Mouse (Mus musculus) stomach, postnatal 0 days (tissue): ENCODE measurements around the gene Ncaph.

ENCODE experiments used
- CTCF ChIP-seq: IDR thresholded peaks from 2 replicates; pipeline ENCODE4 v1.5.1; 2016; ENCODE audit warnings: antibody characterized with exemption, low read depth, mild to moderate bottlenecking, moderate library complexity
- EP300 ChIP-seq: optimal IDR thresholded peaks from 2 replicates; pipeline ENCODE3; 2016; ENCODE audit warnings: antibody characterized with exemption

DNA sequence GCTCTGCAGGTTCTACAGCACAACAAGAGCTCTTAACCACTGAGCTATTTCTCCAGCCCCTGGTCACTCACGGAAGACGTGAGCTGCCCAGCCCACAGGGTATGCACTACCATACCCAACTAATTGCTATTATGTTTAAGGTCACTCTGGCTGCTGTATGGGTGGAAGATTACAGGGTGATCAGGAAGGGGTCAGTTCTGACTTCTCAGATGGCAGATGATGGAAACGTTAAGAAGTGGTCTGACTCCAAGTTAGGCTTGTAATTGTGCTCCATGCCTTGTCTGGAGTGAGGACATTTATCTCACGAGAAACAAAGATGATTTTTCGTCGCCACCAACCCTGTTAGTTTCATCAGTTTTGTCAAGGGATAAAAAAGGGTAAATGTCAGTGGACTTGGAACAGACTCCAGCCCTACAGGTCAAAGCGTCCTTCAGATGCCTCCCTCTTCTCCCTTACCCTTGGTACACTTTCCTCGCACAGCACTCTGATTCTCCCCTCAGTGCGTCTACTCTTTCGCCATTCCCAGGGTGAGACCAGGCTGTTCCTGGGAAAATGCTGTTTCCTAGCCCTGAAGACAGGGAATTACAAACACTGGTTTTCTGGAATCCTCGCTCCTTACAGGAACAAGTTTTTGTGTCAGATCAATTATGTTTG, 63.8 kb downstream of the Ncaph start:
- TF ChIP-seq CTCF = no peak
- no peak for TF ChIP-seq EP300
